Mouse (Mus musculus): ENCODE measurements around the gene Dpep1.
A peak's percentile ranks its signal among the peaks of the same experiment; 100 is the strongest.
"Not testable (repeated sequence)": the region's sequence is repeated elsewhere in the genome, so short reads cannot be mapped to it uniquely, and the experiment has no call there.

The Dpep1 gene

GRCm38 (mm10) chr8:123185566-123186409, at the start of gene Dpep1:
Gene Dpep1, plus strand, starts transcription at chr8:123186242.
- no peak for DNase-seq (ENCODE audit: low spot score in 2 of 2)

- no peak for DNase-seq (ENCODE audit: low spot score in 2 of 2)
Measured at GRCm38 (mm10) chr8:123136287-123136686, 49.8 kb upstream of the Dpep1 start.

- peak; percentile 75 to 79 for DNase-seq (ENCODE audit: low spot score in 2 of 2)
Measured at GRCm38 (mm10) chr8:123137645-123138077, 48.4 kb upstream of the Dpep1 start.

- DNase-seq (ENCODE audit: low spot score in 2 of 2) = no peak
Measured at GRCm38 (mm10) chr8:123138741-123139140, 47.3 kb upstream of the Dpep1 start.

- DNase-seq (ENCODE audit: low spot score in 2 of 2) = peak; percentile 72 to 76
Measured at GRCm38 (mm10) chr8:123141741-123142462, 44.1 kb upstream of the Dpep1 start.

- DNase-seq (ENCODE audit: low spot score in 2 of 2) = no peak
Measured at GRCm38 (mm10) chr8:123145279-123145678, 40.8 kb upstream of the Dpep1 start.

- peak in 1 of 2 experiments; percentile 28 for DNase-seq (ENCODE audit: low spot score in 2 of 2)
Measured at GRCm38 (mm10) chr8:123146390-123146789, 39.7 kb upstream of the Dpep1 start.

GRCm38 (mm10) chr8:123150737-123151171, 35.3 kb upstream of the Dpep1 start:
- peak; percentile 56 for DNase-seq (ENCODE audit: low spot score in 2 of 2)

GRCm38 (mm10) chr8:123155177-123155576, 30.9 kb upstream of the Dpep1 start:
- no peak for DNase-seq (ENCODE audit: low spot score in 2 of 2)

- DNase-seq (ENCODE audit: low spot score in 2 of 2) = no peak
Measured at GRCm38 (mm10) chr8:123156070-123156773, 29.8 kb upstream of the Dpep1 start.

GRCm38 (mm10) chr8:123157888-123158465, 28.1 kb upstream of the Dpep1 start, which contains the start of gene Sult5a1:
Gene Sult5a1, minus strand, starts transcription at chr8:123158315.
- DNase-seq (ENCODE audit: low spot score in 2 of 2) = no peak

- no peak for DNase-seq (ENCODE audit: low spot score in 2 of 2)
Measured at GRCm38 (mm10) chr8:123181391-123181790, 4.7 kb upstream of the Dpep1 start.

- DNase-seq (ENCODE audit: low spot score in 2 of 2) = no peak
Measured at GRCm38 (mm10) chr8:123188006-123188405, 2.0 kb downstream of the Dpep1 start.

GRCm38 (mm10) chr8:123188841-123189240, 2.8 kb downstream of the Dpep1 start:
- no peak for DNase-seq (ENCODE audit: low spot score in 2 of 2)

- DNase-seq (ENCODE audit: low spot score in 2 of 2) = peak; percentile 83 to 86
Measured at GRCm38 (mm10) chr8:123190678-123191077, 4.6 kb downstream of the Dpep1 start.

GRCm38 (mm10) chr8:123191908-123192307, 5.9 kb downstream of the Dpep1 start:
- no peak for DNase-seq (ENCODE audit: low spot score in 2 of 2)

GRCm38 (mm10) chr8:123193771-123194170, 7.7 kb downstream of the Dpep1 start:
- no peak for DNase-seq (ENCODE audit: low spot score in 2 of 2)

- not testable (repeated sequence) for DNase-seq (ENCODE audit: low spot score in 2 of 2)
Measured at GRCm38 (mm10) chr8:123197016-123197415, 11.0 kb downstream of the Dpep1 start.

GRCm38 (mm10) chr8:123199864-123200263, 13.8 kb downstream of the Dpep1 start:
- no peak for DNase-seq (ENCODE audit: low spot score in 2 of 2)

GRCm38 (mm10) chr8:123202288-123202687, 16.2 kb downstream of the Dpep1 start:
- peak; percentile 79 to 85 for DNase-seq (ENCODE audit: low spot score in 2 of 2)

GRCm38 (mm10) chr8:123203571-123203970, 17.5 kb downstream of the Dpep1 start:
- DNase-seq (ENCODE audit: low spot score in 2 of 2) = no peak

GRCm38 (mm10) chr8:123211876-123212275, 25.8 kb downstream of the Dpep1 start:
- DNase-seq (ENCODE audit: low spot score in 2 of 2) = no peak
